Mouse (Mus musculus): ENCODE data around the gene Fam57b.
A peak's percentile ranks its signal among the peaks of the same experiment; 100 is the strongest.

Gene Fam57b

GRCm38 (mm10) chr7:126799050-126799467 is 1.6 kb downstream of the Fam57b start:
- DNase-seq (ENCODE audit: low read depth, low spot score) = peak; percentile 92

GRCm38 (mm10) chr7:126799468-126800268 is 2.2 kb downstream of the Fam57b start:
- peak; percentile 75 for DNase-seq (ENCODE audit: low read depth, low spot score)

- DNase-seq (ENCODE audit: low read depth, low spot score) = no peak
These were observed 3.0 kb downstream of the Fam57b start for GRCm38 (mm10) chr7:126800269-126801056.

- no peak for DNase-seq (ENCODE audit: low read depth, low spot score)
These were observed 3.6 kb downstream of the Fam57b start for GRCm38 (mm10) chr7:126801057-126801422.

GRCm38 (mm10) chr7:126802134-126802889 is 4.8 kb downstream of the Fam57b start:
- DNase-seq (ENCODE audit: low read depth, low spot score) = no peak

GRCm38 (mm10) chr7:126803181-126803580 is 5.7 kb downstream of the Fam57b start:
- DNase-seq (ENCODE audit: low read depth, low spot score) = no peak

GRCm38 (mm10) chr7:126803751-126804150 is 6.3 kb downstream of the Fam57b start:
- no peak for DNase-seq (ENCODE audit: low read depth, low spot score)

- DNase-seq (ENCODE audit: low read depth, low spot score) = no peak
These were observed 9.5 kb downstream of the Fam57b start for GRCm38 (mm10) chr7:126806956-126807355.

GRCm38 (mm10) chr7:126807405-126807804 is 9.9 kb downstream of the Fam57b start:
- no peak for DNase-seq (ENCODE audit: low read depth, low spot score)

GRCm38 (mm10) chr7:126808703-126809455 is 11.4 kb downstream of the Fam57b start:
- peak; percentile 68 for DNase-seq (ENCODE audit: low read depth, low spot score)

- no peak for DNase-seq (ENCODE audit: low read depth, low spot score)
These were observed 12.4 kb downstream of the Fam57b start for GRCm38 (mm10) chr7:126809723-126810369.

GRCm38 (mm10) chr7:126815726-126816222 is 18.3 kb downstream of the Fam57b start:
- DNase-seq (ENCODE audit: low read depth, low spot score) = no peak

- no peak for DNase-seq (ENCODE audit: low read depth, low spot score)
These were observed 19.0 kb downstream of the Fam57b start for GRCm38 (mm10) chr7:126816494-126816893.

GRCm38 (mm10) chr7:126817595-126817994 is 20.1 kb downstream of the Fam57b start:
- DNase-seq (ENCODE audit: low read depth, low spot score) = no peak

GRCm38 (mm10) chr7:126818818-126819217 is 21.4 kb downstream of the Fam57b start:
- DNase-seq (ENCODE audit: low read depth, low spot score) = no peak

GRCm38 (mm10) chr7:126821835-126822511 is 24.5 kb downstream of the Fam57b start:
- peak; percentile 56 for DNase-seq (ENCODE audit: low read depth, low spot score)

GRCm38 (mm10) chr7:126822741-126823140 is 25.3 kb downstream of the Fam57b start:
- DNase-seq (ENCODE audit: low read depth, low spot score) = no peak

- no peak for DNase-seq (ENCODE audit: low read depth, low spot score)
These were observed 25.8 kb downstream of the Fam57b start for GRCm38 (mm10) chr7:126823202-126823711.

- no peak for DNase-seq (ENCODE audit: low read depth, low spot score)
These were observed 26.5 kb downstream of the Fam57b start for GRCm38 (mm10) chr7:126823940-126824339.

GRCm38 (mm10) chr7:126825403-126825802 is 27.9 kb downstream of the Fam57b start:
- no peak for DNase-seq (ENCODE audit: low read depth, low spot score)
